Mouse (Mus musculus) monocyte, adult 5-6 weeks (primary cell): ENCODE data around the gene Gtf2ird1. TPM values are rescaled to one million over a fixed set of nuclear protein-coding genes. Genes with fewer than 3 reads are reported as not detected.

ENCODE experiments used
- ATAC-seq: fragments of 153-309, 156-312 bp; replicated peaks from 2 replicates; pipeline ENCODE4 v1.8.0; 2017; ENCODE audit warnings: mild to moderate bottlenecking; ENCODE audit not compliant: low TSS enrichment, insufficient number of reproducible peaks, severe bottlenecking, poor library complexity, low FRiP score
- total RNA-seq: library from RNA; stranded (forward); fragments of 200-1000, 200-491, 200-594 nt; gene quantifications from 3 replicates; pipeline ENCODE4 v1.2.3, GENCODE M21; 2017

The Gtf2ird1 gene
- total RNA-seq, 1 experiment from 2014 or later = 2.4 TPM

DNA sequence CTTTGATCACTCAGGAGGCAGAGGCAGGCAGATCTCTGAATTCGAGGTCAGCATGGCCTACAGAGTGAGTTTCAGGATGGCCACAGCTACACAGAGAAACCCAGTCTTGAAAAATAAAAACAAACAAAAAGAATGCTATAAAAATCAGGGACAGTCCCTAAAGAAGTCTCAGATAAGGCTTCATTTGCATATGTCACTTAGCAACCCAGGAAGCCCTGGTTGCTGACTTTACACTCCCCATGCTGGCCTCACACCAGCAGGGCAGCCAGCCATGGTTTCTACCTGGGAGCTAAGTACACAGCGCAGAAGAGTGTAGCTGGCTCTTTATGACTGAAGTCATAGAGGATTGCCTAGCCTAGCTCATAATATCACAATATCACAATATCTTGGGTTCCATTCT lies 126.4 kb downstream of the Gtf2ird1 start:
- ATAC-seq = no peak

DNA sequence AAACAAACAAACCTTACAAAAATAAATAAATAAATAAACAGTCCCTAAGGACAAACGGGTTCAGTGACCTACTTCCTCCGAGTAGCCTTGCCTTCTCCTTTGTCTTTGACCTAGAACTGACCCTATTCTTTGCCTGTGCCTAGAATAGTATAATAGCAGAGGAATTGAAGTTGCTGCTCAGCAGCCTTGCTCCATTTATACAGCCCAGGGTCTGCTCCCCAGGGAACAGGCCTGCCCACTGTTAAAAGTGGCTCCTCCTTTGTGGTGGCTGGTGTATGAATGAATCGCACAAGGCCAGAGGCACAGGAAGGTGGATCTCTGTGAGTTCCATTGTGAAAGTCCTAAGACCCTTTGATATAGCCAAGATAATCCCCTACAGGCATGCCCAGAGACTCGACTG lies 127.2 kb downstream of the Gtf2ird1 start:
- ATAC-seq = no peak

DNA sequence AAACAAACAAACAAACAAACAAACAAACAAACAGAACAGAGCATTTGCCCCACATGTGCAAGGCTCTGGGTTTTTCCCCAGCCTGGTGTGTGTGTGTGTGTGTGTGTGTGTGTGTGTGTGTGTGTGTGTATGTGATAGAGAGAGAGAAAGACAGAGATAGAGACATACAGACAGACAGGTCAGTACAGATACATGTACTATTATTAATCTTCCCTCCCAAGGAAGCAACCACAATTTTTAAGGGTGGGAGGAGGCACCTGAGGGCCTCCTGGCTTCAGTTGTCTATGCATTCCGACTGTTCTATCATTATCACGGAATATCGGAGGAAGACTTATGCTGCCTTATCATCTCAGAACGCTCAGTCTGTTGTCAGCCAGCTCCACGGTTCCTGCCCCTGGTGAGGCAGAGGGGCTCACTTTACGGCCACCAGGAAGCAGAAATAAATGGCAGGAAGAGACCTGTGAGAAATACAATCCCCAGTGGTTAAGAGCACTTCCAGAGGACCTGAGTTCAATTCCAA lies 128.0 kb downstream of the Gtf2ird1 start:
- no peak for ATAC-seq

DNA sequence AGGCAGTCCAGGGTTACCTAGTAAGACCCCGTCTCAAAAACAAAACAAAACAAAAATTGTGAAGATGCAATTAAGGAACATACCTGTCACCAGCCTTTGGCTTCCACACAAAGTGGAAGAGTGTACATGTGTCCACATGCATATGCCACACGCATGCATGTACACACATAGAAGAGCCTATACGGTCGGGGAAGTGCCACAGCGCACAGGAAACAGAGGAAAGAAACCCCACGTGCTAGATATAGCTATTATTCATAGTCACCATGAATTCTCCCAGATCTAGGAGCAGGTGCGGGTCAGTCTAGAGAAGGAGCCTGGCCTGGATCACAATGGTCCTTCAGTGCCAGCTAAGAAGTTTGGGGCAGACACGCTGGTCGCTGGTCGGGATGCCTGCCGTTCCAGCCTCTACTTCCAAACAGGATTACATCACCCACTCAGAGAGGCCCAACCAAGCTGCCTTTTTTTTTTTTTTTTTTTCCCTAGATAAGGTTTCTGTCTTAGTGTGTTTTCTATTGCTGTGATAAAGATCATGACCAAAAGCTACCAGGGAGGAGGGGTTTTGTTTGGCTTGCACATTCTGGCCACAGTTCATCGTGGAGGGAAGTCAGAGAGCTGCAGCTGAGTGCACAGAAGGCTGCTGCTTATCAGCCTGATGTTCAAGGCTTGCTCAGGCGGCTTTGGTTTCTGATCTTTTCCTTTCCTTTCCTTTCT lies 130.5 kb downstream of the Gtf2ird1 start:
- no peak for ATAC-seq

DNA sequence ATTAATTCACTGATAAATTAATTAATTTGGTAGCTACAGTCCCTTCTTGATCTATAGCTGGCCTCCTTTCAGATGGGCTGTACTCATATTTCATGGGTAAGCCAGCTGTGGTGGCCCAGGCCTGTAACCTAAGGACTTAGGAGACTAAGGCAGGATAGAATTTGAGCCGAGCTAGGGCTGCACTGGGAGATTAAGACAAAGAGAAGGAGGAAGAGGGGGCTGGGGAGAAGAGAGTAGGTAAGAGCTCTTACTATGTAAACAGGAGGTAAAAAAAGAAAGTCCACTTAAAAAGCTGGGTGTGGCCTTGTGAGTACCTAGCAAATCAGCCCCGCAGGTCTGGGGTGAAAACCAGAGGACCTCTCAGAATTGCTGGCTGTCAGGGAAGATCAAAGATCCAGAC lies 132.6 kb downstream of the Gtf2ird1 start:
- ATAC-seq = no peak

DNA sequence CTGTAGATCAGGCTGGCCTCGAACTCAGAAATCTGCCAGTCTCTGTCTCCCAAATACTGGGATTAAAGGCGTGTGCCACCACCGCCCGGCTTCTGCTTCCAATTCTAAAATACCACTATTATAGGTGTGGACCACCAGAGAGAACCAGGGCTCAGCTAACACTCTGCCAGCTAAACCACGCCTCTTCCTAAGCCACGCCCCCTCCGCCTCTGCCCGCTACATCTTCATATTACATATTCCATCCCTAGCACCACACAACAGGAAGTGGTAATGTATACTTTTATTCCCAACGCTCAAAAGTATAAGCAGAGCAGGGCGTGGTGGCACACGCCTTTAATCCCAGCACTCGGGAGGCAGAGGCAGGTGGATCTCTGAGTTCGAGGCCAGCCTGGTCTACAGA lies 133.2 kb downstream of the Gtf2ird1 start:
- no peak for ATAC-seq

DNA sequence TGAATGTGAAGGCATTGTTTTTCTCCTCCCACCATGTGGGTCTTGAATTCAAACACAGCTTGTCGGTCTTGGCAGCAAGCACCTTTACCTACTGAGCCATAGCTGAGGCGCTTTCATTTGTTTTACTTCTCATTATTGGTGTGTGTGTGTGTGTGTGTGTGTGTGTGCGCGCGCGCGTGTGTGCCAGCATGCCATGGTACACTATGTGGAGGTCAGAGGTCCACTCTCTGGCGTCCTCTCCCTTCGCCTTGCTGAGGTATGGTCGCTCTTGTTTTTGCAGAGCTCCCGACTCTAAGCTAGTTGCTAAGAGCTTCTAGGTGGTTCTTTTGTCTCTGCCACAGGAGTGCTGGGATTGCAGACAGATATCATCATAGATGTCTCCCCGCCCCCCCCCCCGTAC lies 134.2 kb downstream of the Gtf2ird1 start:
- no peak for ATAC-seq

DNA sequence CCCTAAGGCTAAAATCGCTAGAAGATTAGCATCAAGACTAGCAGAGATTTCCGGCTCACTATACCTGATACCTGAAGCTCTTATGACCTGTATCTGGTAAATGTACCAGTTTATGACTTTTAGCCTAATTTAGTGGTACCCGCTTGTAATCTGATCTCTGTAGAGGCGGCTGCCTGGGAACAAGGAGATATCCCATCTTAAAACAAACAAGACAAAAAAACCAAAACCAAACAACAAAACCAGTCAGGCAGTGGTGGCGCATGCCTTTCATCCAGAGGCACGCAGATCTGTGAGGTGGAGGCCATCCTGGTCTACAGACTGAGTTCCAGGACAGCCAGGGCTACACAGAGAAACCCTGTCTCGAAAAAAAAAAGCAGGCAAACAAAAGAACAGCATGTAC lies 134.8 kb downstream of the Gtf2ird1 start:
- no peak for ATAC-seq

DNA sequence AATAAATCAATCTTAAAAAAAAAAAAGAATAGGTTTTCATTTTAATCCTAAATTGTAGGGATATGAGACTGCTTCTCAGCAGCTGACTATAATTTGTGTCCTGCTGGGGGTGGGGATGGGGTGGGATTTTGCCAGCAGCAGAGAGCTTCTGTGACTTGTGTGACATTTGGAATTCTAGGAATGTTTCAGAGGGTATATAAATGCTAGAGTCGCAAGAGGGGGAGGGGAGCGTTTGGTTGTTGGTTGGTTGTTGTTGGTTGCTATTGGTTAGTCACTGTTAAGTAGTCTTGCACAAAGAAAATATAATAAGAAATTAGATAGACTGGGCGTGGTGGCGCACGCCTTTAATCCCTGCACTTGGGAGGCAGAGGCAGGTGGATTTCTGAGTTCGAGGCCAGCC lies 137.6 kb downstream of the Gtf2ird1 start:
- ATAC-seq = no peak

DNA sequence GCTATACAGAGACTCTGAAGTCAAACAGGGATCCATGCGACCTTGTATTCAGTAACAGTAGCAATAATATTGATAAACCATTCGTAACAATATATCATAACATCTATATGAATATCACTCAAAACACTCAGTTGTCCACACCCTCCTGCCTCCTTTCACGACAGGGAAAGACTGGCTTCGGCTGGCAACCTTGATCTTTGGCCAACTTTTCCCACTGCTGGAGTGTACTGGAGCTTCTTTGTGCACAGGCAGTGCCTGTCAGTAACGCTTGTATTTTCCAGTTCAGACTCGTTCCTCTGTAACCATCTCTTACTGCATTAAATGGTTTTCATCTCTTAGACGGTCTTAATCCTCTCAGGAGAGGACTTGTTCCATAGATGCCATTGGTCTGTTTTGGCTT lies 139.8 kb downstream of the Gtf2ird1 start:
- no peak for ATAC-seq

DNA sequence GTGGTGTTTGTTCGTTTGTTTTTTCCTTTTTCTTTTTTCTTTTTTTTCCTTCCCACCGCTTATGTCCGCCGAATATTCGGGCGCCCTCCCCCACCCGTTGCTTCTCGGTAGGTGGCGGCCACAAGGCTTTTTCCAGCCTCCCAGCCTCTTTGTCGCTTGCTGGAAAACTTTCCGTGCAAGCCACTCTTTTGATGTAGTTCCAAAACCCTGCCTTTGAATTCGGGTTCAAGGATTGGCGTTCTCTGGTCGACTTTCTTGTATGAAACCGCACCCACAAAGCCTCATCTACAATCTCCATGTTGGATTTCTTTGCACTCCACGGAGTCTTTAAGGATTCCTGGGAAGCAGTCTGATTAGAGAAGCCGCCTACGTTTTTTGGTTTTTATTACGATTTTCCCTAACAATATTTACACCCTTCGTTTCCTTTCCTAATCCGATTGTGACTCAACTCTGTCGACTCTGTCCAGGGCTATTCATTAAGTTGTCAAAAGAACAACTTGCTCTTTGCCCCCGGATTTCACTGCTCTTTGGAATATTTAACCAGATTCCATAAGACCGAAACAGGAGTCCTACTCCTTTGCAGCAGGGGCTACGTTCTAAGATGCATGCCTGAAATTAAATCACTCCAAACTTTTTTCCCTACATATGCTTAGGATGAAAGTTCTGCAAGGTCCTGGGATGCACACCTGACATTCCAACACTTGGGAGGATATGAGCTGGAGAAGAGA lies 140.7 kb downstream of the Gtf2ird1 start:
- ATAC-seq = no peak

DNA sequence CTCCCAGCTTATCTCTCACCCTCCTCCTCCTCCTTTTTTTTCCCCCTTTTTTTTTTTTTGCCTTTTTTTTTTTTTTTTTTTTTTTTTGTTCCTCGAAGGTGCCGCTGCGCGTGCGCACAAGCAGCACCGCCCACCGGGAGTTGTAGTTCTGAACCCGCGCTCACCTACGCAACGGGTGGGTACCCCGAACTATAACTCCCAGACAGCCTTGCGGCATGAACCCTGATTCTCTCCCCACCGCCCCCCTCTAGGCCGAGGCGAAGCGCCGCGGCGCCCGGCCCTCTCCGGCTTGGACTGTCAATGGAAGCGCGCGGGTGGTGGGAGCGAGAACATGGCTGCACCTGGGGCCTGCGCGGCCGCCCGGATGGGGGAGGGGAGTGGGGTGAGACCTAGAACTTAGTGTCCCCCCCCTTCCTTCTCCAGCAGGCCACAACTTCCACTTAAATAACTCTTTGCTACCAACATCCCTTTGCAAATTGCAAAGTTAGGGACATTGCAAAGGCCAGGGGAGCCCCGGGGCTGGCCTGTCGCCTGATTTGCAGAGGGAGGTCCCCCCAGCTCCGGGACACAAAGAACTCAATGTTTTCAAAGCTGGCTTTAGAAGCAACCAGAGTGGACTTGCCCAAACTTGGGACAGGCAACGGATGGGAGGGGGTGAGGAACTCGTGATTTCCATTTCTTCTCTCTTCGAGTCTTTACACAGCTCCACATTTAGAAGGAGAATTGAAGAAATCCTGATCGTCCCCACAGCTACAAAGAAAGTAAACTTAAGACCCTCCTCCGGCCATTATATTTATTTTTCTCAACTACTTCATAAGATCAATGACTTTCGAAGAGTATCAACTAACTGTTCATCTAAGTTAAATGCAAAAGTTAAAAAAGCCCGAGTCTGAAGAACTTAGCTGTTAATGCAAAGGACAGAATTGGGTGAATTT lies 141.6 kb downstream of the Gtf2ird1 start, which contains the start of gene Gtf2i:
Gtf2i (minus strand) TSS at position 73 of the 935 bp plus-strand sequence.
- ATAC-seq = peak; percentile 90

DNA sequence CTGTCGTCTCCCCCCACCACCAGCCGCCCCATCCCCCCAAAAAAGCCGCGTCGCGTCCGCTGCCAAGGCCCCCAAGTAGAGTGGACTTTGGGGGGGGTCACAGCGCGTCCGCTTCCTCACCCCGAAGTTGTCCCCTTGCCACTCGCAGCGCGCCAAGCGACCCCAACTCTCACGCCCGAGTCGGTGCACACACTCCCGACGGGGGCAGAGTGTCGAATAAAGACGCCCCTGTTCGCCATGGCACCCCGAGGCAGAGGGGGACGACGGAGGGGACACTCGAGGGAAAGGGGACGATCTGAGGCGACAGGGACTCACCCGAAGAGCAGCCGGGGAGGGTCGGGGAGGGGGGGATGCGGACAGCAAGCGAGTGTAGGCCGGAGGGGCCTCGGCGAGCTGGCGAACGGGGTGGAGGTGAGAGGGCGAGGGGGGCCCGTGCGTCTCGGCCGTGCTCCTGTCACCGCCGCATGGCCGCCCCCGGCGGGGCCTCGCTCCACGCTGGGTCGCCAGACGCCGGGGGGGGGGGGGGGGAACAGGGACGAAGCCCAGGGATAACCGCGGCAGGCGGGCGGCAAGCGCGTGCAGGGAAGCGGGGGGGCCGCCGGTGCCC lies 142.3 kb downstream of the Gtf2ird1 start:
- ATAC-seq = no peak

DNA sequence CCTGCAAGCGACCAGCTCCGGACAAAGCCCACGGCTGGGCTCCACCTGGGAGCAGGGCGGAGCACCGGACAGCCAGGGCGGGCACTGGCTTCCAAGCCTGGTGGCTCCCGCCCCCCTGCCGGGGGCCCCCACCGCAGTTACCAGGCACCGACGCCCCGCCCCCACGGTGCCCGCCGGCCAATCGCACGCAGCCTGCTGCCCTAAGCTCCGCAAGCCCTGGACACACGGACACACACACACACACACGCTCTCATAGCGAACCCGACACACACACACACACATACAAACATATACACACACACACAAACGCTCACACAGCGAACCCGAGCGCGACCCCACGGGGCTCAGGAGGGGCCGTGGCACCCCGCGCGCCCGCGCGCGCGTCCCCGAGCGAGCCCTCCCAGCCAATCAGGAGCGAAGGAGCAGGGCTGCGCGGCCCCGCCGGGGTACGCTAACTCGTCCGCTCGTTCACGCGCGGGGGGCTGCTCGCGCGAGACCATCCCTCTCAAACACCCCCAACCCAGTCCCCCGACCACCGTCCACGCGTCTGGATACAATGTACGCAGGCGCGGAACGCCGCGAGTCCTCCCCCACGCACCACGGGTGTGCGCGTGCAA lies 143.0 kb downstream of the Gtf2ird1 start:
- ATAC-seq = peak; percentile 79

DNA sequence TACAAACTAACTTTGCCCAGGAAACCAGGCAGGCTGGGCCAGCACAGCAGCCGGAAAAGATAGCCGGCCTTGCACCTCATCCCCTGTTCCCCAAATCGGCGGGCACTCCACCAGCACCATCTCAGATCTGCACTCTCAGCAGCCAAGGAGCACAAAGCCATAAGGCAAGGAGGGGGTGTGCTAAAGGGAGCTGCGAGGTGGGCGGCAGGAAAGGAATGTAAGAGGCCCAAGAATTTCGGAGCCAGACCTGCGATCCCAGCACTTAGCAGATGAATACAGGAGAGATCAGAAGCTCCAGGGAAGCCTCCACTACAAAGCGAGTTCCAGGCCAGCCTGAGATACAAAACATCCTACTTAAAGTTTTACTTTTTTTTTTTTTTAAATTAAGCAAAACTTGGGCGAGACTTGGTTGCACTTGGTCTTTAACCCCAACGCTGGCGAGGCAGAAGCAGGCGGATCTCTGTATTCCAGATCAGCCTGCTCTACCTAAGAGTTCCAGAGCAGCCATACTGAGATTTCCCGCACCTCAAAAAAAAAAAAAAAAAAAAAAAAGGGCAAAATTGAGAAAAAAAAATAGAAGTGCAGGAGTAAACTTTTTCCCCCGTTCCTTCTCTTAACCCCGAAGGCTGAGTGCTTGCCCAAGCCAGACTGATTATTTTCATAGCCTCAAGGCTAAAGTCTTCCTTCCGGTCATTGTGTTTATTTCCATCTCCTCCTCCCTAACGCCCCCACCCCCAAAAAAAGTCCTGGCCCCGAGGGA lies 143.6 kb downstream of the Gtf2ird1 start:
- no peak; the same call in 1 of the 2 replicates for ATAC-seq

DNA sequence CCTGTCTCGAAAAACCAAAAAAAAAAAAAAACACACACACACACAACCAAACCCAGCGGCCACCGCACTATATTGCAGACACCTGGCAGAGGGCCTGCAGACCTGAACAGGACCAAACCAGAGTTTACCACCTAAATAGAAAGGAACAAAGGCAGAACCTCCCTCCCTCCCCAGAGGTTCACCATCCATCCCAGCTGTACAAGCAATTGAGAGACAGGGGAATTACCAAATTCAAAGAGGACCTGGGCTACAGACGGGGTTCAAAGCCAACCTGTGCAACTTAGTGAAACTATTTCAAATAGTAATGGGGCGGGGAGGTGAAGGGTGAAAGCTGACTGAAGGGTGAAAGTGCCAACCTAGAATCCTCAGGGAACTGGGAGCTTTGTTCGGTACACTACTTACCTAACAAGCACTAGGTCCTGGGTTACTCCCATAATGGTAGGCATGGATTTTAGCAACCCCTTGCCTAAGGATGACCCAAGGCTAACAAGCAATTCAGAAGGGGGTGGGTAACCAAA lies 144.6 kb downstream of the Gtf2ird1 start:
- ATAC-seq = no peak

DNA sequence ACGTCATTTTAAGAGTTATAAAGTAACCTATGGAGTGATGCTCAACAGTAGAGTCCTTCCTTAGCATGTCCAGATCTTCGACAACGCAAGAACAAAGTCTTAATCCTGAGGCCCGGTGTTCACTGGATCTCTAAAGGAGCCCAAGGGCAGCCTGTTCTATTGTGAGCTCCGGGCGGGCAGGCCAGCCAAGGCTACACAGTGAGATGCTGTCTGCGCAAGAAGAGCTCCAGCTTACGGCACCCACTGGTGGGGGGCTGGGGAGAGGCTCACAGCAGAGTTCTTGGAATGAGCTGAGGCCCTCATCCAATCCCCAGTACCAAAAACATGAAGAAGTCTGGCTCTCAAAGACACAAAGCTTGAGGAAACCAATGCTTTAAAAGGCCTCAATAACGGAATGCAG lies 146.3 kb downstream of the Gtf2ird1 start:
- ATAC-seq = no peak
